Mouse (Mus musculus) forebrain, embryonic 12.5 days (tissue): ENCODE results near the gene Gm609. TPM values are rescaled to one million over a fixed set of nuclear protein-coding genes. Genes with fewer than 3 reads are reported as not detected.
"Not testable (repeated sequence)": the region's sequence is repeated elsewhere in the genome, so short reads cannot be mapped to it uniquely, and the experiment has no call there.

Experiments
- ATAC-seq: fragments of 200-750 bp; cut with Nextera tagmentation; 2 replicates; pipeline ENCODE4 v1.8.0; 2017; ENCODE audit warnings: moderate TSS enrichment; ENCODE audit not compliant: low FRiP score
- H3K27ac ChIP-seq: fragments of 300-500 bp; sonication (generic); 2 replicates; pipeline ENCODE4 v1.5.1; 2016; ENCODE audit warnings: mild to moderate bottlenecking
- H3K27me3 ChIP-seq: fragments of 300-500 bp; sonication (generic); 2 replicates; pipeline ENCODE4 v1.6.1; 2016; ENCODE audit warnings: mild to moderate bottlenecking
- H3K36me3 ChIP-seq: fragments of 300-500 bp; sonication (generic); replicated peaks from 2 replicates; pipeline ENCODE4 v1.6.1; 2016; ENCODE audit warnings: mild to moderate bottlenecking
- H3K4me1 ChIP-seq: fragments of 300-500 bp; sonication (generic); 2 replicates; pipeline ENCODE4 v1.6.1; 2016
- H3K4me2 ChIP-seq: fragments of 300-500 bp; sonication (generic); 2 replicates; pipeline ENCODE4 v1.6.1; 2016; ENCODE audit warnings: mild to moderate bottlenecking, moderate library complexity
- H3K4me3 ChIP-seq: fragments of 300-500 bp; sonication (generic); replicated peaks from 2 replicates; pipeline ENCODE4 v1.5.1; 2016; ENCODE audit warnings: mild to moderate bottlenecking
- H3K9ac ChIP-seq: fragments of 300-500 bp; sonication (generic); 2 replicates; pipeline ENCODE4 v1.6.1; 2016; ENCODE audit warnings: mild to moderate bottlenecking
- H3K9me3 ChIP-seq: fragments of 300-500 bp; sonication (generic); 2 replicates; pipeline ENCODE4 v1.6.1; 2016
- WGBS: fragments of 180-500 bp; shearing (Covaris S2); methylation state at CpG from one replicate; pipeline ENCODE4 v1.1.7; 2016; 5-methylcytosine and 5-hydroxymethylcytosine counted together
- polyA plus RNA-seq: library from polyadenylated mRNA; unstranded; fragments of >200 nt; fragmentation: Nextera tagmentation; extraction: Ambion mirVana; gene quantifications from 2 replicates; pipeline ENCODE4 v1.2.1, GENCODE M21; 2016

The Gm609 gene
- polyA plus RNA-seq: not detected in 2 replicates

DNA sequence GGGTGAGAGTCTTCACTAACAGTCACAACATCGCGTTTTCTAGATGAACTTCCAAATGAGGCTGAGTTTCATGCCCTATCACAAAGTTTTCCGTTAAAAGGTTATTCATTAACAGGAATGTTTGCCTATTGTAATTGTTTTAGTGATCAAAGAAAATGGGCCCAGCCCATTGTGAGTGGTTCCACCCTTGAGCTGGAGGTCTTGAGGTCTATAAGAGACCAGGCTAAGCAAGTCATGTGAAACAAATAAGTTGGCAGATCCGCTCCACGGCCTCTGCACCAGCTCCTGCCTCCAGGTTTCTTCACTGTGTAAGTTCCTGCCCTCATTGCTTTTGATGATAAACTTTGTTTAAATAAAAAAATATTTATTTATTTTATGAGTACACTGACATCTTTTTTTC lies at the start of gene Gm609:
Gene Gm609 (minus strand): TSS at position 43 of the 400 bp plus-strand sequence.
- ATAC-seq: no peak
- H3K4me3 ChIP-seq: no peak within 1 kb of the TSS
- WGBS: 77% methylated on average over 5 of the region's 5 CpGs
- no peak within 1 kb of the TSS for H3K27ac ChIP-seq
- no peak within 1 kb of the TSS for H3K4me2 ChIP-seq
- no peaks in the 10 kb centered on the region for H3K4me1 ChIP-seq
- H3K27me3 ChIP-seq: no peaks in the 10 kb centered on the region
- H3K9ac ChIP-seq: no peak within 1 kb of the TSS
- H3K36me3 ChIP-seq: no peaks in the 10 kb centered on the region
- H3K9me3 ChIP-seq: no peaks in the 10 kb centered on the region

DNA sequence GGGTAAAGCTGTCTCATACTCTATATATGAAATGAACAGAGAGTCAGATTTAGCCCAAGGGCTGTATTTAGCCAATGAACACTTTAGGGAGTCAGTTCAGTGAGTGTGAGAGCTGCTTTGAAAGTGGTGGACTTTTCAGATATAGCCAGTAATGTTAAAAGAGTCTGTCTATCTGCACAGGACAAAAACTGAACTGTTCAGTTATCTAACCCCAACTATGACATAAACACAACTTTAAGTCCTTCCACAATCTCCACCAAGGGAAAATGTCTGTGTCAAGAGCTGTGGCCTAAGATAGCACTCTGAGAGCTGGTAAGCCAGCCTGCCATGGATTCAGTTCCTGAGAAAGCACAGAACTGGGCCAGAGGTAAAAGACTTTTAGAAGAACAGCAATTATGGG lies 49.3 kb upstream of the Gm609 start:
- ATAC-seq: no peak

DNA sequence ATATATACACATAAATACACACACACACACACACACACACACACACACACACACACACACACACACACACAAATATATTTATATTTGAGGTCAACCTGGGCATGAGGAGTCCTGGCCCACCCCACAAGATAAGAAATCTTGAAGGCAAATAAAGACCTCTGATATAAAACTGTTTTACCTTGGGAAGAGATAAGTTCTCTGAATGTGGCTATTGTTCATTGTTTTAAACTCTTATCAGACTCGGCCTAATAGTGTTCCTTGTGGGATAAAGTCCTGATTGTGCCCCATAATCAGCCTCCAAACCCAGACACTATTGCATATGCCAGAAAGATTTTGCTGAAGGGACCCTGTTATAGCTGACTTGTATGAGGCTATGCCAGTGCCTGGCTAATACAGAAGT lies 45.6 kb upstream of the Gm609 start:
- not testable (repeated sequence) for H3K27ac ChIP-seq, H3K9ac ChIP-seq, H3K4me2 ChIP-seq, H3K4me3 ChIP-seq, H3K27me3 ChIP-seq, H3K9me3 ChIP-seq, ATAC-seq, H3K4me1 ChIP-seq, H3K36me3 ChIP-seq
- 80% methylated on average over 1 of the region's 1 CpGs for WGBS

More for the DNA sequence above, 49.3 kb upstream of the Gm609 start:
- Histone ChIP-seq H3K4me2 (no peak overlapping the region), H3K4me3 (no peak overlapping the region), H3K27me3 (no peaks in the 10 kb centered on the region), H3K27ac (no peak overlapping the region), H3K9ac (no peak overlapping the region), H3K36me3 (no peaks in the 10 kb centered on the region), H3K4me1 (no peaks in the 10 kb centered on the region), H3K9me3 (no peaks in the 10 kb centered on the region)

DNA sequence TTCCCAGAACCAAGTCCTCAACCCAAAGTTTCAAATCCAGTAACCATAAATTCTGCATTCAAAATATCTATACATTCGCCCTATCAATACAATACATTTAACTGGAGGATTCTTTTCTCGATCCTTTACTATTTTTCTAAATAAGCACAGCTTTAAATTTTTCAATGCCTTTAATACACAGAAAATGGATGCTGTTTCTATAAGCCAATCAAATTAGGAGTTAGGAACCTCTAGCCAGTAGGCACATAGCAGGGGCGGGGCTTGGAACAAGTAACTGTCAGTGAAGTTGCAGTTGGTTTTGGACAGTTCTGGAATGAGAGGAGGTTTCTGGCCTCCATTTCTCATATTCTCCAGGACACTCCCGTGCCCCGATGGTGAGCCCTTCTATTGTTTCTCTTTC lies 42.2 kb upstream of the Gm609 start, which contains the start of gene Slc9c1:
Gene Slc9c1 (plus strand): TSS at position 301 of the 400 bp plus-strand sequence.
- H3K27ac ChIP-seq: no peak within 1 kb of the TSS
- 90% methylated on average over 5 of the region's 5 CpGs for WGBS
- H3K4me2 ChIP-seq: no peak within 1 kb of the TSS
- H3K9me3 ChIP-seq: no peaks in the 10 kb centered on the region
- no peaks in the 10 kb centered on the region for H3K27me3 ChIP-seq
- no peak within 1 kb of the TSS for H3K4me3 ChIP-seq
- no peak within 1 kb of the TSS for H3K9ac ChIP-seq
- no peaks in the 10 kb centered on the region for H3K36me3 ChIP-seq
- no peaks in the 10 kb centered on the region for H3K4me1 ChIP-seq
- ATAC-seq: no peak

DNA sequence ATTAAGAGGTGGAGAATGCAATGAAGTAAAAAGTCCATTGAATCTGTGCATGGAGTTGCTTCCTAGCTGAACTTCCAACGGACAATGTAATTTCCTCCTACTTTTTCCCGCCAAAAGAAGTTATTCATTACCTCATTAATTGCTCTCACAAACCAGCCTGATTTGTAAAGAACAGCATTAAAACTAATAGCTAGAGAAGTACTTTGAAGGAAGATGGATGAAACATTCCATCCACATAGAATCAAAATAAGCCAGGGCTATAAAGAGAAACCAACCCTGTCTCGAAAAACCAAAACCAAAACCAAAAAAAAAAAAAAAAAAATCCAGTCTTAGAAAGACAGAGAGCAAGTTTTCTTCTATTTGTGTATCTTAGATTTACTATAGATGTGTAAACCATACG lies 39.2 kb upstream of the Gm609 start, which contains the start of gene Gm17783:
Gene Gm17783 (minus strand): TSS at position 101 of the 400 bp plus-strand sequence.
- H3K9me3 ChIP-seq: no peaks in the 10 kb centered on the region
- H3K4me2 ChIP-seq: no peak within 1 kb of the TSS
- no peak within 1 kb of the TSS for H3K4me3 ChIP-seq
- no peaks in the 10 kb centered on the region for H3K36me3 ChIP-seq
- no peak for ATAC-seq
- no peaks in the 10 kb centered on the region for H3K27me3 ChIP-seq
- WGBS: 91% methylated on average over 4 of the region's 4 CpGs
- no peak within 1 kb of the TSS for H3K27ac ChIP-seq
- H3K4me1 ChIP-seq: no peaks in the 10 kb centered on the region
- no peak within 1 kb of the TSS for H3K9ac ChIP-seq

DNA sequence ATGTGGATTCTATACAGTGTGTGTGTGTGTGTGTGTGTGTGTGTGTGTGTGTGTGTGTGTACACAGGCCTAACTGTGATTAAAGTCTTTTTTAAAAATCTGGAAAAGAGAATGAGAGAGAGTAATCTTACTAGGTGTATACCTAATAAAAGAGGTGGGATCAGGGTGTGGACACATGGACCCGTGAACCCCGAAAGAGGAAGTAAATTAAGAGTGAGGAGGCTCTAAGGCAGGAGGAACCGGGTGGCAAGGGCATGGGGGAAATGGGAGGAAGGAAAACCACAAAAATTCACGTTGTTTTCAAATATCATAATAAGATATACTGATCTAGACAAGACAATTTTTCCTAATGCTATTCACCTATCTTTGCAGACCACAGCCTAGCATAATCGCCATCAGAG lies 32.8 kb upstream of the Gm609 start:
- Histone ChIP-seq H3K4me2 (no peak overlapping the region), H3K4me3 (no peak overlapping the region), H3K4me1 (no peaks in the 10 kb centered on the region), H3K27me3 (no peaks in the 10 kb centered on the region), H3K9me3 (no peaks in the 10 kb centered on the region), H3K9ac (no peak overlapping the region), H3K36me3 (no peaks in the 10 kb centered on the region), H3K27ac (no peak overlapping the region)
- ATAC-seq: no peak
- WGBS: 85% methylated on average over 5 of the region's 5 CpGs

DNA sequence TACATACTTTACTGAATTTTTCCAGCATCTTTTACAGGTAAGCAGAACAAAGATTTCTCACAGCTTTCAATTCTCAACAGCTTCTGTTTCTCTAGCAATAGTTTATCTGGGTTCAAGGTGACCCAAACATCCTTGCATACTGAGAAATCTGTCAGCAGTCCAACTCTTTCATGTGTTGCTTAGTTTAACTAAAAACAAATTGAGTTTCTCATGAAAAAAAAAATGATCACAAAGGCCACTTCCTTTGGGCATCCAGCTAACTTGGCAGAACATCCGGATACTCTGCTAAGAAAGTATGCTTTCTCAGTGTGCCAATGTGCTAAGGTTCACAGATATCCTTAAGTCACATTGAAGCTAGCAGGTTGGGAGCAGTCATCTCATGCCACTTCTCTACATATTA lies 2.6 kb upstream of the Gm609 start:
- WGBS: 86% methylated on average over 1 of the region's 1 CpGs
- Histone ChIP-seq H3K9me3 (no peaks in the 10 kb centered on the region), H3K27me3 (no peaks in the 10 kb centered on the region), H3K4me2 (no peak overlapping the region), H3K9ac (no peak overlapping the region), H3K4me3 (no peak overlapping the region), H3K27ac (no peak overlapping the region), H3K36me3 (no peaks in the 10 kb centered on the region), H3K4me1 (no peaks in the 10 kb centered on the region)
- no peak for ATAC-seq

DNA sequence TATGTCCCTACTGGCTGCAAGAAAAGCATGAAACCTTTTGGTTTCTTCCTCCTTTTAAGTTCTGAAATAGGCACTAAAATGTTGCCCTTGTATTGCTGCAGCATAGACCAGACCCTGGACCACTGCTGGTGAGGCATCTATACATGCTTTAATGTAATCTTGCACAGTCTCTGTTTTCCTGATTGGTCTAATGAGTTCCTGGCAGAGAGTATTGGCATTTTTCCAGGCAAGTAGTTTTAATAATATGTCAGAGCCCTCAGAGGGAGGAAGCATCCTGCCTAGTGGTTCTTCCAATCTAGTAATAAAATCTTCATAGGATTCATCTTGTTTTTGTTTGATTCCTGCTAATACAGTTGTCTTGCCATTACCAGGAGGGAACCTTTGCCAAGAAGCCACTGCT lies 15.8 kb downstream of the Gm609 start:
- Histone ChIP-seq H3K27ac (no peak overlapping the region), H3K27me3 (no peaks in the 10 kb centered on the region), H3K9ac (no peak overlapping the region), H3K4me3 (no peak overlapping the region), H3K4me1 (no peaks in the 10 kb centered on the region), H3K9me3 (no peaks in the 10 kb centered on the region), H3K36me3 (no peaks in the 10 kb centered on the region), H3K4me2 (no peak overlapping the region)
- ATAC-seq: no peak

DNA sequence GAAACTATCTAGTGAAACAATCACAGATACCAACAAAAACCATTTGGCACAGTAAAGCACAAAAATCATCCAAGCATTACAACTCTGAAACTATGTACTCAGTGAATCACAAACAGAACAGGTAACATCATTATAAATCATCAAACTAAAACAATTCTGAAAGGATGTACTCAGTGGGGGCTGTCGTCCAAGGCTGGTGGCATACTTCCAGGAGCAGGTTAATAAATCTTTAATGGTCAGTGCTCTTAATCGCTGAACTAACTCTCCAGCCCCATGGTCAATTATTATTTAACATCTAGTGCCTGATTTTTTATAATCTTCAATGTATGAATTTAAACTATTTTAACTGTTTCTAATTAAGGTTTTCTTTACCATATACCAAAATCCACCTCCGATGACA lies 20.9 kb downstream of the Gm609 start:
- not testable (repeated sequence) for H3K9ac ChIP-seq, H3K4me2 ChIP-seq

DNA sequence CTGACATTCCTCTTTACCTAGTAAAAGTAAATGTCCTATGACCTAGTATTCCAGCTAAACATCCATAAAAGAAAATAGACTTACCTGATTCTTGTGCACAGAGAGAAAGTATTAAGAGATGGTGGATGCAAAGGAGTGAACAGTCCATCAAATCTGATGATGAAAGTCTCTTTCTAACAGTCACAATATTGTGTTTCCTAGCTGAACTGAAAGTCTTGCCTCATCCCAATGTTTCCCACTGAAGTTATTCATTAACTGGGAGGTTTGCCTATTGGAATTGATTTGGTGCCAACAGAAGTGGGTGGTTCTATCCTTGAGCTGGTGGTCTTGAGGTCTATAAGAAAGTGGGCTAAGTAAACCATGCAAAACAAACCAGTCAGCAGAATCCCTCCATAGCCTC lies 38.0 kb downstream of the Gm609 start:
- ATAC-seq: no peak
- Histone ChIP-seq H3K4me3 (no peak overlapping the region), H3K4me1 (no peaks in the 10 kb centered on the region), H3K27me3 (no peaks in the 10 kb centered on the region), H3K9ac (no peak overlapping the region), H3K9me3 (no peaks in the 10 kb centered on the region), H3K4me2 (no peak overlapping the region), H3K27ac (no peak overlapping the region), H3K36me3 (no peaks in the 10 kb centered on the region)

More for the DNA sequence above, 20.9 kb downstream of the Gm609 start:
- H3K4me3 ChIP-seq, ATAC-seq, H3K4me1 ChIP-seq, H3K27ac ChIP-seq, H3K27me3 ChIP-seq, H3K9me3 ChIP-seq, H3K36me3 ChIP-seq: not testable (repeated sequence)
- WGBS: 86% methylated on average over 3 of the region's 3 CpGs

DNA sequence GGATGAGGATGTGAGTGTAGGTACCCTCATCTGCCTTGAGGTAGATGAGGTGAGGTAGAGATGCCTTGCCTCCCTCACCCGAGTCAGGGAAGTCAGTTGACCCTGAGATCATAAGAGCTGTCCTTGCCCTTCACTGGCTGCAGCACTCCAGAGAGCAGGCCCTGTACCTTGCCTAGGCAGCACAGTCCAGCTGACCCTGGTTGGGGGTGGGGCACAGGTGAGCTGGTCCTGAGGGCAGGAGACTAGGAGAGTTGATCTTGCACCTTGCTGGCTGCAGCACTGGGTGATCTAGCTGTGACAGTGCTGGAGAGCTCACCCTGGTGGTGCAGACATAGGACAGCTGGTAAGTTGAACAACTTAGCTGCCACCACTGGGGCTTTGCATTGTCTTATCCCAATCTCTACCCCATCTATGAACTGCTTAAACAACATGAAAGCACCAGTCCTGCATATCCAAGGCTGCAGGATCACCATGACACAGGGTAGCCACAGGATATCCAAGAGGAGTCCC lies 55.5 kb downstream of the Gm609 start:
- Histone ChIP-seq H3K4me3 (no peak overlapping the region), H3K27ac (no peak overlapping the region), H3K27me3 (no peaks in the 10 kb centered on the region), H3K4me1 (no peaks in the 10 kb centered on the region), H3K9ac (no peak overlapping the region), H3K4me2 (no peak overlapping the region), H3K36me3 (no peaks in the 10 kb centered on the region), H3K9me3 (no peaks in the 10 kb centered on the region)
- 89% methylated on average over 1 of the region's 1 CpGs for WGBS
- ATAC-seq: 0 out of 2 replicates have a peak, but pooled peaks have one; percentile 20

DNA sequence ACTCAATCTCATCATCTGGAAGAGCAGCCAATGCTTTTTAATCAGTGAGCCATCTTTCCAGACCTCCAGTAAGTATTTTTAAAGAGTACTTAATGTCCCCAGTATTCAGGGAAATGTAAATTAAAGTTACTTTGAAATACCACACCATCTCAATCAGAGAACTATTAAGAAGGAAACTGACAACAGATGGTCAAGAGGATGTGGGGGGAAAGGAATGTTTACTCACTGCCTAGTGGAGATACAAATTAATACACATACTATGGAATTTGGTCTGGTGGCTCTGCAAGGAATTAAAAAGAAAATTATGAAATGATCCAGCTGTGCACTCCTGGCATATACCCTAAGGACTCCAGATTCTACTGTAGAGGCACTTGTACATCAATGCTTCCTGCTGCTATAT lies 57.2 kb downstream of the Gm609 start:
- no peaks in the 10 kb centered on the region for H3K27me3 ChIP-seq
- H3K27ac ChIP-seq: no peak overlapping the region
- H3K9ac ChIP-seq: no peak overlapping the region
- no peak overlapping the region for H3K4me2 ChIP-seq
- H3K4me3 ChIP-seq: no peak overlapping the region
- no peaks in the 10 kb centered on the region for H3K9me3 ChIP-seq
- no peaks in the 10 kb centered on the region for H3K4me1 ChIP-seq
- no peak for ATAC-seq
- H3K36me3 ChIP-seq: no peaks in the 10 kb centered on the region

DNA sequence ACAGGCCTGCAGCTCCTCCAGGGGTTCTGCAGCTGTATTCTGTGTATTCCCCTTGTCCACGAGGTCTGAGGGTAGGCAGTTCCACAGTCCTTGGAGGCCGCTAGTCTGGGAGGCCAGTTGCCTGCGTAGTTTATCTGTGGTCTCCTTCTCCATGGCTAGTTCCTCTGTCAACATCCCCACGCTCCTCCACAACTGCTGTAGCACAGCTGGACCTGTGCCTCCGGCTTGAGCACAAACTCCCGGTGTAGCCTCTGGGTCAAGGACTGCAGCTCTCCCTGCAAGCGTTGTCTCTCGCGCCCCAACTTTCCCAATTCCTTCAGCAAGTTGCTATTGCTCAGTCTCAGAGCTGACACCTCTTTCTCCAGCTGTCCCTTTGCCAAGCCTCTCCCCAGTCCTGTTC lies 65.1 kb downstream of the Gm609 start:
- Histone ChIP-seq H3K27ac (no peak overlapping the region), H3K27me3 (no peaks in the 10 kb centered on the region), H3K4me1 (no peaks in the 10 kb centered on the region), H3K4me2 (no peak overlapping the region), H3K9me3 (no peaks in the 10 kb centered on the region), H3K36me3 (no peaks in the 10 kb centered on the region), H3K4me3 (no peak overlapping the region), H3K9ac (no peak overlapping the region)
- ATAC-seq: no peak
- WGBS: 88% methylated on average over 9 of the region's 9 CpGs

DNA sequence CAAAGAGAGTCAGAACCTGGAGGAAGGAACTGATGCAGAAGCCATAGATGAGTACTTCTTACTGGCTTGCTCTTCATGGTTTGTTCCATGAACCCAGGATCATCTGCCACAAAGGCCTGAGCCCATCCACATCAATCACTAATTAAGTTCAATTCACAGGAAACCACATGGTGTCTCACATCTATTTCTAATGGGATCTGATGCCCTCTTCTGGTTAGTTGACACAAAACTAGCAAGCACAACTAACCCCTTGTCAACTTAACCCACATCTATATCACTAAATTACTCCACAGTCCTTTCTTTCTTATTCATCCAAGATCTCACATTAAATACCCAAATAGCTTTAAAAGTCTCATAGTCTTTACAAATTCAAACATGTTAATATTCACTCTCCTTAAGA lies 79.3 kb downstream of the Gm609 start:
- Histone ChIP-seq H3K36me3 (no peaks in the 10 kb centered on the region), H3K4me2 (no peak overlapping the region), H3K9ac (no peak overlapping the region), H3K4me1 (no peaks in the 10 kb centered on the region), H3K9me3 (no peaks in the 10 kb centered on the region), H3K27me3 (no peaks in the 10 kb centered on the region), H3K27ac (no peak overlapping the region), H3K4me3 (no peak overlapping the region)
- no peak for ATAC-seq
